Mouse (Mus musculus): ENCODE data around the gene Ddx23. TPM values are rescaled to one million over a fixed set of nuclear protein-coding genes. Genes with fewer than 3 reads are reported as not detected.

The Ddx23 gene
- total and polyA plus RNA-seq, 3 experiments: 194 to 252 (median 213) TPM

- H3K27ac ChIP-seq (ENCODE audit: control insufficient read depth, low read depth, low read length): no peak overlapping the region
- H3K9ac ChIP-seq (ENCODE audit: control insufficient read depth, low read depth, low read length, poor library complexity, severe bottlenecking): no peak overlapping the region
- TF ChIP-seq POLR2A (IDR thresholded peaks at IDR 0.05; ENCODE audit: control insufficient read depth in 1 of 2, insufficient read depth in 1 of 2, low read depth in 1 of 2, low read length in 2 of 2, poor library complexity in 1 of 2) (no peak), RCOR1 (IDR thresholded peaks at IDR 0.05; ENCODE audit: low read depth, low read length) (no peak), CTCF (IDR thresholded peaks at IDR 0.05 in 2 of 3, conservative IDR thresholded peaks at IDR 0.05 in 1 of 3; ENCODE audit: control insufficient read depth in 1 of 3, insufficient read depth in 1 of 3, low read depth in 2 of 3, low read length in 3 of 3, poor library complexity in 1 of 3, severe bottlenecking in 1 of 3) (no peak), ELF1 (IDR thresholded peaks at IDR 0.05; ENCODE audit: low read depth, low read length) (no peak), CHD2 (IDR thresholded peaks at IDR 0.05; ENCODE audit: low read length) (no peak), NRF1 (IDR thresholded peaks at IDR 0.05; ENCODE audit: insufficient read depth, low read depth, low read length, poor library complexity, severe bottlenecking) (no peak), MYB (IDR thresholded peaks at IDR 0.05; ENCODE audit: low read depth, low read length) (no peak), USF1 (IDR thresholded peaks at IDR 0.05; ENCODE audit: low read depth, low read length) (no peak), POLR2AphosphoS2 (IDR thresholded peaks at IDR 0.05; ENCODE audit: low read length) (no peak), GATA1 (IDR thresholded peaks at IDR 0.05; ENCODE audit: low read depth, low read length) (no peak), GABPA (IDR thresholded peaks at IDR 0.05; ENCODE audit: low read depth, low read length) (no peak), KAT2A (conservative IDR thresholded peaks at IDR 0.05; ENCODE audit: low read depth, low read length) (no peak), MAX (IDR thresholded peaks at IDR 0.05; ENCODE audit: low read length) (no peak), NELFE (IDR thresholded peaks at IDR 0.05; ENCODE audit: low read depth, low read length) (no peak), MXI1 (IDR thresholded peaks at IDR 0.05; ENCODE audit: low read depth, low read length) (no peak)
- no peak for DNase-seq (ENCODE audit: low read depth, low spot score)
- H3K9me3 ChIP-seq (replicated peaks; ENCODE audit: insufficient read depth, low read length): no peaks in the 10 kb centered on the region
- peaks cover 6 to 11% of the 10 kb centered on the region in 2 experiments for H3K27me3 ChIP-seq (ENCODE audit: control insufficient read depth in 1 of 2, insufficient read depth in 2 of 2, low read length in 2 of 2)
- H3K4me1 ChIP-seq (ENCODE audit: control insufficient read depth in 1 of 2, insufficient read depth in 2 of 2, low read length in 2 of 2): no peaks in the 10 kb centered on the region; a peak in 1 of 4 replicates
- no peaks in the 10 kb centered on the region for H3K36me3 ChIP-seq (ENCODE audit: control insufficient read depth in 1 of 2, insufficient read depth in 2 of 2, low read length in 2 of 2)
- no peaks in the 10 kb centered on the region for H3K79me2 ChIP-seq (ENCODE audit: control insufficient read depth, insufficient read depth, low read length, poor library complexity)
- H3K4me3 ChIP-seq (ENCODE audit: control insufficient read depth in 1 of 2, insufficient read depth in 1 of 2, low read depth in 2 of 2, low read length in 2 of 2): no peak overlapping the region
These were observed 33.5 kb upstream of the Ddx23 start for GRCm38 (mm10) chr15:98696216-98696615.

GRCm38 (mm10) chr15:98695726-98696125 is 33.0 kb upstream of the Ddx23 start:
- H3K9ac ChIP-seq (ENCODE audit: control insufficient read depth, low read depth, low read length, poor library complexity, severe bottlenecking): no peak overlapping the region
- TF ChIP-seq RAD21 (IDR thresholded peaks at IDR 0.05; ENCODE audit: low read depth, low read length): no peak
- TF ChIP-seq ZKSCAN1 (IDR thresholded peaks at IDR 0.05; ENCODE audit: low read depth, low read length): no peak
- no peak for TF ChIP-seq ELF1 (IDR thresholded peaks at IDR 0.05; ENCODE audit: low read depth, low read length)
- no peak for TF ChIP-seq ETS1 (IDR thresholded peaks at IDR 0.05; ENCODE audit: low read depth, low read length)
- TF ChIP-seq MAX (IDR thresholded peaks at IDR 0.05; ENCODE audit: low read length): no peak
- TF ChIP-seq MEF2A (IDR thresholded peaks at IDR 0.05; ENCODE audit: extremely low read depth, insufficient replicate concordance, low read depth, low read length, poor library complexity, severe bottlenecking): no peak
- TF ChIP-seq POLR2AphosphoS5 (IDR thresholded peaks at IDR 0.05; ENCODE audit: borderline replicate concordance, low read depth, low read length): no peak
- TF ChIP-seq POLR2AphosphoS2 (IDR thresholded peaks at IDR 0.05; ENCODE audit: low read length): no peak
- TF ChIP-seq BHLHE40 (IDR thresholded peaks at IDR 0.05; ENCODE audit: borderline replicate concordance, low read depth, low read length): no peak
- TF ChIP-seq RCOR1 (IDR thresholded peaks at IDR 0.05; ENCODE audit: low read depth, low read length): no peak
- no peak for TF ChIP-seq MYC (IDR thresholded peaks at IDR 0.05; ENCODE audit: low read depth, low read length)
- no peak for TF ChIP-seq GABPA (IDR thresholded peaks at IDR 0.05; ENCODE audit: low read depth, low read length)
- TF ChIP-seq CHD2 (IDR thresholded peaks at IDR 0.05; ENCODE audit: low read length): no peak

More at GRCm38 (mm10) chr15:98695726-98696125, 33.0 kb upstream of the Ddx23 start:
- Histone ChIP-seq H3K27ac (ENCODE audit: control insufficient read depth, low read depth, low read length) (no peak overlapping the region), H3K36me3 (ENCODE audit: control insufficient read depth in 1 of 2, insufficient read depth in 2 of 2, low read length in 2 of 2) (no peaks in the 10 kb centered on the region), H3K27me3 (ENCODE audit: control insufficient read depth in 1 of 2, insufficient read depth in 2 of 2, low read length in 2 of 2) (peaks cover 3 to 6% of the 10 kb centered on the region in 2 experiments; a peak in 3 of 4 replicates), H3K79me2 (ENCODE audit: control insufficient read depth, insufficient read depth, low read length, poor library complexity) (no peaks in the 10 kb centered on the region), H3K4me3 (ENCODE audit: control insufficient read depth in 1 of 2, insufficient read depth in 1 of 2, low read depth in 2 of 2, low read length in 2 of 2) (no peak overlapping the region), H3K4me1 (ENCODE audit: control insufficient read depth in 1 of 2, insufficient read depth in 2 of 2, low read length in 2 of 2) (no peaks in the 10 kb centered on the region; a peak in 1 of 4 replicates), H3K9me3 (replicated peaks; ENCODE audit: insufficient read depth, low read length) (no peaks in the 10 kb centered on the region)
- no peak for DNase-seq (ENCODE audit: low read depth, low spot score)

Data from MEL (cell line).